Mouse (Mus musculus): ENCODE measurements around the gene Itgb3bp. TPM values are rescaled to one million over a fixed set of nuclear protein-coding genes. Genes with fewer than 3 reads are reported as not detected.

Itgb3bp gene
- polyA plus RNA-seq, 1 experiment from 2014 or later = 11.9 TPM

DNA sequence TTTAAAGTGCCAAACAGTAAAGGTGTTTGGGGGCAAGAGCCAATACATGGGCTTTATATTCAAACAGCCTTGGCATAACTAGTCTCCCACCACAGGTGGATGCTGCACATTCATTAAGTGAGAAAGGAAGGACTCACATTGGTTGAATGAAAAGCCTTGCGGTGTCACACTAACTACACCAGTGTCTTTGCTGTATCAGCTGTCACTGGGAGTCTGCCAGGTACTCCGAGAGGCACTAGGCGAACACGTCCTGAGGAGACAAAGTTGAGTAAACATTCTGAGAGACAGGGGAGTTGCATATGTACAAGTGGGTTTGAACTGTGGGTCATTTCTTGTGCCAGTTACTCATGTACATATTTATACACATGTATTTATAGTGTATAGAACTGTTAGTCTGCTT is 205.3 kb downstream of the Itgb3bp start:
- Histone ChIP-seq H3K27ac (ENCODE audit: low read length) (no peak overlapping the region), H3K4me1 (ENCODE audit: insufficient read depth, low read depth, low read length) (no peaks in the 10 kb centered on the region), H3K36me3 (ENCODE audit: insufficient read depth, low read length) (0 out of 2 replicates have a peak, but pooled peaks cover 8% of the 10 kb centered on the region), H3K9me3 (ENCODE audit: low read length) (no peaks in the 10 kb centered on the region), H3K4me2 (replicated peaks; ENCODE audit: low read depth, low read length) (no peak overlapping the region), H3K4me3 (ENCODE audit: low read depth, low read length) (no peak overlapping the region), H3K9ac (replicated peaks; ENCODE audit: low read depth) (no peak overlapping the region), H3K27me3 (replicated peaks; ENCODE audit: insufficient read depth, low read length) (no peaks in the 10 kb centered on the region)
- WGBS = 54% methylated on average over 4 of the region's 4 CpGs
- ATAC-seq (no peak), DNase-seq (ENCODE audit: low spot score) (no peak)
- TF ChIP-seq CTCF (IDR thresholded peaks at IDR 0.05) (no peak), EP300 (IDR thresholded peaks at IDR 0.05) (no peak)

DNA sequence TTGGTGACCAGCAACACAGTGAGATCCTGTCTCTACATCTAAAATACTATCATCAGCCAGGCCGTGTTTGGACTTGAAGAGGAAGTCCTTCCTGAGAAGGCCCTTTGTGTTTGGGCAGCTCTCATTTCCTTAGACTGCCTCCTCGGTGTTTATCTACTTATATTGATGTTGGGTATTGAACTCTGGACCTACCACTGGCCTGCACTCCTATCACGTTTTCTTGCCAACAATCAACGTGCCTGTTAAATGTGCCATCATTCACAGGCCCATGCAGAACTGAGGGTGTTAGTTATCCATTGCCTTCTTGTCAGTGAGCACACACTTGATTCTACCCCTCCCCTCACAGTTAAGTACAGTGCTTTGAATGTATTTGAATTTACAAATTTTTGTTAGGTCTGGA is 211.7 kb downstream of the Itgb3bp start:
- H3K9ac ChIP-seq (replicated peaks; ENCODE audit: low read depth) = no peak overlapping the region
- no peaks in the 10 kb centered on the region for H3K36me3 ChIP-seq (ENCODE audit: insufficient read depth, low read length)
- no peaks in the 10 kb centered on the region for H3K4me1 ChIP-seq (ENCODE audit: insufficient read depth, low read depth, low read length)
- no peaks in the 10 kb centered on the region for H3K27me3 ChIP-seq (replicated peaks; ENCODE audit: insufficient read depth, low read length)
- DNase-seq (ENCODE audit: low spot score) (peak; percentile 9), ATAC-seq (no peak)
- 39% methylated on average over 4 of the region's 4 CpGs for WGBS
- no peak overlapping the region for H3K4me3 ChIP-seq (ENCODE audit: low read depth, low read length)
- H3K27ac ChIP-seq (ENCODE audit: low read length) = no peak overlapping the region
- H3K4me2 ChIP-seq (replicated peaks; ENCODE audit: low read depth, low read length) = no peak overlapping the region
- TF ChIP-seq EP300 (IDR thresholded peaks at IDR 0.05) (no peak), CTCF (IDR thresholded peaks at IDR 0.05) (no peak)
- no peaks in the 10 kb centered on the region for H3K9me3 ChIP-seq (ENCODE audit: low read length)

GRCm38 (mm10) chr4:99715783-99716416 is 213.7 kb downstream of the Itgb3bp start:
- TF ChIP-seq EP300 (IDR thresholded peaks at IDR 0.05) (no peak), CTCF (IDR thresholded peaks at IDR 0.05) (no peak)
- ATAC-seq (peak; percentile 52), DNase-seq (ENCODE audit: low spot score) (no peak)
- peak overlapping the region; percentile 77 for H3K9ac ChIP-seq (replicated peaks; ENCODE audit: low read depth)
- WGBS = 24% methylated on average over 25 of the region's 25 CpGs
- peak overlapping the region; percentile 72 for H3K4me3 ChIP-seq (ENCODE audit: low read depth, low read length)
- H3K4me2 ChIP-seq (replicated peaks; ENCODE audit: low read depth, low read length) = peak overlapping the region; percentile 80
- no peaks in the 10 kb centered on the region for H3K36me3 ChIP-seq (ENCODE audit: insufficient read depth, low read length)
- H3K9me3 ChIP-seq (ENCODE audit: low read length) = no peaks in the 10 kb centered on the region
- no peaks in the 10 kb centered on the region for H3K4me1 ChIP-seq (ENCODE audit: insufficient read depth, low read depth, low read length)
- no peaks in the 10 kb centered on the region for H3K27me3 ChIP-seq (replicated peaks; ENCODE audit: insufficient read depth, low read length)
- H3K27ac ChIP-seq (ENCODE audit: low read length) = no peak overlapping the region

Other genes with a start within 250 kb of the Itgb3bp start
- gene Alg6, start 214.1 kb downstream of the Itgb3bp start, polyA plus RNA-seq (2015; fragmentation: Nextera tagmentation; extraction: Ambion mirVana) = 7.3 and 10.0 TPM in 2 replicates
- gene Efcab7, start 100.6 kb downstream of the Itgb3bp start, polyA plus RNA-seq (2015; fragmentation: Nextera tagmentation; extraction: Ambion mirVana) = 11.3 and 13.1 TPM in 2 replicates
- gene Pgm1, start 399 bp downstream of the Itgb3bp start, polyA plus RNA-seq (2015; fragmentation: Nextera tagmentation; extraction: Ambion mirVana) = 76.3 and 81.6 TPM in 2 replicates
- gene Ror1, start 166.0 kb upstream of the Itgb3bp start, polyA plus RNA-seq (2015; fragmentation: Nextera tagmentation; extraction: Ambion mirVana) = 5.5 and 6.2 TPM in 2 replicates

Measured in lung, postnatal 0 days (tissue).